Mouse (Mus musculus): ENCODE results near the gene Itgb1. TPM values are rescaled to one million over a fixed set of nuclear protein-coding genes. Genes with fewer than 3 reads are reported as not detected.

Gene Itgb1
- total RNA-seq, 2 experiments from 2014 or later = 177 to 199 TPM

DNA sequence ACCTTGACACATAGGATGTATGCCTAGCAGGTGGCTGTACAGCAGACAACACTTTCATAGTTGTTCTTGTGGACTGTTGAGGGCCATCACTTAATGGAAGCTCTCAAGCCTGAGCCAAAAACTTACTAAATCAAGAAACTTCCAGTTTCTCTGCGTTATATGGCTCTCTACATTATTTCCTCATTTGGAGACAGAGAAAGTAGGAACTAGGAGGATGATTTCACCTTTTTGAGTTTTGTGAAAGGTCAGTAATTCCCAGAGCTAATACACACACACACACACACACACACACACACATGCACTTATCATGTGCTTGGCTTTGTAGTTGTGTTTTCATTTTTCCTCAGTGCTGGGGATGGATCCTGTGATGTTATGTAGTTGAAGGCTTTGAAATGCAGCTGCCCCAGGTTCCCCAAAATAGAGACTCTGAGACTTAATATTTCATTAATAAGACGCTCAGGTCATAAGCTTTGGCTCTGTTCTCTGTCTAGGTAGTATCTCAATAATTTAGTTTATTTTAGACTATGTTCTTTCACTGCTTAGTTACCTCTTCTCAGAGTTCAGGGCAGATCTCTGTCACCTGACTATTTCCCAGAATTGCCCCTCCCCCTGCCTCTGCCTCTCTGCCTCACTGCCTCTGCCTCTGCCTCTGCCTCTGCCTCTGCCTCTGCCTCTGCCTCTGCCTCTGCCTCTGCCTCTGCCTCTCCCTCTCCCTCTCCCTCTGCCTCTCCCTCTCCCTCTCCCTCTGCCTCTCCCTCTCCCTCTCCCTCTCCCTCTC lies 4.7 kb upstream of the Itgb1 start:
- DNase-seq = no peak

DNA sequence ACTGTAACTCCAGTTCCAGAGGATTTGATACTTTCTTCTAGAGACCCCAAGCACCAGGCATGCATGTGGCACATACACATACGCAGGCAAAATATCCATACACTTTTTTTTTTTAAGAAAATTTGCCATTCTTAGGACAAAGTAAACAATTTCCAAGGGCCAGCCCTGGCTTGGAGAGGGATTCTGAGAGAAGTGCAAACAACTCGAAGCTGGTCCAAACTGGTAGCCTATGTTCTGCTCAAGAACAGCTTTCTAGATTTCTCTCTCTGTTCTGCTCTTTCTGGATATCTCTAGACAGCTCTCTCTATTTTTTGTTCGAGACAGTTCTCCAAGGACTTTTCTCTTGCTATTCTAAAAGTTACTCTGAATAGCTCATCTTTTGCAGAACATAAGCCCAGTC lies 3.5 kb upstream of the Itgb1 start:
- no peak for DNase-seq

DNA sequence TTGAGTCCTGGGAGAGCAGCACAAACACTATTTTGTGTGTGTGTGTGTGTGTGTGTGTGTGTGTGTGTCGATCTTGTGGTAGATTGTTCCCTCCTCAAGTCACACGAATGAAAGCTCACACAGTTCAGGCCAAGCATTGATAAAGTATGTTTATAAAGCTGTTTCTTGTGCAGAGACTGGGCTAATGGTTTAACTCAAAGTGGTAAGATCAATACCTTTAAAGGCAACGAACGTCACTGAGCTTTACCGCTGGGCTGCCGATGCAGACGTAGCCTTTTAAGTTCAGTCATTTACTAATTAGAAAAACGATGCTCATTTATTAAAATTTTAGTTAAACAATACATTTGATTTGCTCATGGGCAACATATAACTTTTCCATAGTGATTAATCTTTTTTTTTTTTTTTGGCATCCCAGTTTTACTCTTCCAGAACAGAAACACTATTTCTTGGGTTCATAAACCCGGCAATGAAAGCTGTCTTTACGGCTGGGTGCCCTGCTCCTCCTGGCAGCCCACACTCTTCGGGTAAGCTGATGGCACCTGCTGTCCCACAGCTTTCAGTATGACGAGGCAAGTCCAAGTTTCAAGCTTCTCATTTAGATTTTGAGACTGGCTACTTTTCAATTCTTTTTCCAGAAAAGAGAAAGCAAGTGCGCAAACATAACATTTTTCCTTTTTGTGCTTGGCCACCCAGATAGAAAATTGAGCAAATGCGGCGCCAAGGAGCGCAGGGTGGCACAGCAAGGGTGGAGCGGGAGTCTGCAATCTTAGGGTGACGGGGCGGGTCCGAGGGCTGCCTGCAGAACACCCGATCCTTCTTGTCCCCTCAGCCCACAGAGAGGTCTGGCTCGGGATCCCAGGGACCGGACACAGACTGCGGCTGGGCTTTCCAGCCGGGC lies 596 bp upstream of the Itgb1 start:
- DNase-seq = peak; percentile 19

DNA sequence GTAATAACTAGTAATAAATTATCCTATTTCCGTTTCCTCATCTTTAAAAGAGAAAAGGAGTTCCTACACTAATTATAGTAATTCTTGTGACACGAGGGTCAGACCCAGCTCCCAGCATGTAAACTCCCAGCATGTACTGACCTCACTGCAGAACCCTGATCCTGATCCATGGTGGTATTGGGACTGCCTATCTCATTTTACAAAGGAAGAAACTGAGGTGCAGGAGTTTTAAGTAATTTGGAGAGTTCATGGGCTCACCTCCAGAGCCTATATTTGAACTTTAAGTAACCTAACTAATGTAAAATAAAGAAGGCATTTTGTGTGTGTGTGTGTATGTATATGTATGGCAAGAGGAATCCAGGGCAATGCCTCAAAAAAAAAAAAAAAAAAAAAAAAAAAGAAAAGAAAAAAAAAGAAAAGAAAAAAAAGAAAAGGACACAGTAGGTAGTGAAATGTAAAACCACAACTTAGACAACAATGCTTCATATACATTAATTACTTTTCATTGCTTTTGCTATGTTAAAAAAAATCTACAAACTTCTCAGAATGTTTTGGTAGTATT lies 1.1 kb downstream of the Itgb1 start:
- no peak for DNase-seq

DNA sequence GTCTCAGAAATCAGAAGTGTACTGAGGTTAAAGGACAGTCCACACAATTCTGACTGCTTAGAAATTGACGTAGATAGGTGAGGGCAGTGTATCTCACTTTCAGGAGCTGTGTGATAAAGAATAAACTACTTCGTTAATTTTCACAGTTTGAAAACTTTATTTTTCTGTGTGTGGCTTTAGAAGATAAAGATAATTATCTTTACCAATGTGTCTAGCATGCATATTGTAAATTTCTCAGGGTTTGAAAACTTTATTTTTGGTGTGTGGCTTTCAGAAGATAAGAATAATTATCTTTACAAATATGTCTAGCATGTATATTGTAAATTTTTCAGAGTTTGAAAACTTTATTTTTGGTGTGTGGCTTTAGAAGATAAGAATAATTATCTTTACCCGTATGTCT lies 3.2 kb downstream of the Itgb1 start:
- no peak for DNase-seq

DNA sequence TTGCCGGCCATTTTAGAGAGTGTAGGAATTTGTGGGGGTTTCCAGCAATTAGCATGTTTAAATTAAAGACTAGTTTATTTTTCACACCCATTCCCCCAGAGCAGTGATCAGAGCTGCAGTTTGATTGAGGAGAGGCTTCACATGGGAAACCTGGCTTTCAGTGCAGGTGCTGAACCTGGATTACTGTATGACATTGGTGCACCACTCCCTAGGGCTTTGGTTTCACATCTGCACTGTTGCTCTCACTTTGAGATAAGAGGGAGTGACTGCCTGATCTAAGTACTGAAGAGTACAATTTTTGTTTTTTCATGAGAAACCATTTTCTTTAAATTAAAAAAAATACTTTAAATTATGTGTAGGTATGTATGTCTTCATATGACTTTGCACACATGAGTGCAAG lies 4.6 kb downstream of the Itgb1 start:
- no peak for DNase-seq

DNA sequence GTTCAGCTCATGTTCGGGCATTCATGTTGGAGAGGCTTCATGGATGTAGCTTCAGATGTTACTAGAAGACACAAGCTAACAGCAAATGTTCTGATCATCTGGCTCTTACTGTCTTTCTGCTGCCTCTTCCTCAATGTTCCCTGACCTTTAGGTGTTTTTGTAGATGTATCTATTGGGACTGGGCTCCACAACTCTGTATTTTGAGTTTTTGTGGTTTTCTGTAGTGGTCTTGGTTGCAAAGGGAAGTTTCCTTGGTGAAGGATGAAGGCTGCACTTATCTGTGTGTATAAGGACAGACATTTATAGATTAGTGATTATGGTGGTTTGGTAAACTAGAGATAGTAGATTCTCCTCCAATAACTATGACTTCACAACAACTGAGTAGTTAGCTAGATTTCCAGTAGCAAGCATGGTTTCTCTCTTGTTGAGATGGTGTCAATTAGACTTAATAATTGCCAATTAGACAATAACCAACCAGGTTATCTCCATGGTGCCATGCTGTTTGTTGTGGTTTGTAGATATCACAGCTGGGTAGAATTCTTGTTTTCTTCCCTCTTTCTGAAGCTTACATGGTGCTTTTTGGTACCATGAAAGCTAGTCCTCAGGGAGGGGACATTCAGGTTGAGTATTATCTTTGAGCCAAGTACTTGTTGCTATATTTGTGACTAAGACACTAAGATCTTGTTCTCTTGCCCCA lies 11.4 kb downstream of the Itgb1 start:
- DNase-seq = no peak

DNA sequence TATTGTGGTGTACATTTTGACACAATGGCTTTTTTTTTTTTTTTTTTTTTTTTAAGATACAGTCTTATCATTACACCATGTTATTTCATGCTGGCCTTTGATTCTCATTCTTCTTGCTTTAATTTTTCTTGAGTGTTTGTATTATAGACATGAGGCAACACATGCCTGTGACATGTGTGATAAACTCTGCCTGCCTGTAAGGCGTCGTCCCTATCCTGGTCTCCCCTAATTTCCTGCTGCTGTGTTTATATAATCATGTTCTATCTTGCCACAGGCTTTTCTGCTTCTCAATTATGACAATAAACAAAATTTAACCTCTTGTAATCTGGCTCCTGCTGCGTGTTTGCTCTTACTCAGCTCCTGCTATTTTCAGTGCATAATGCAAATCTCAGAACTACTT lies 12.5 kb downstream of the Itgb1 start:
- DNase-seq = no peak

DNA sequence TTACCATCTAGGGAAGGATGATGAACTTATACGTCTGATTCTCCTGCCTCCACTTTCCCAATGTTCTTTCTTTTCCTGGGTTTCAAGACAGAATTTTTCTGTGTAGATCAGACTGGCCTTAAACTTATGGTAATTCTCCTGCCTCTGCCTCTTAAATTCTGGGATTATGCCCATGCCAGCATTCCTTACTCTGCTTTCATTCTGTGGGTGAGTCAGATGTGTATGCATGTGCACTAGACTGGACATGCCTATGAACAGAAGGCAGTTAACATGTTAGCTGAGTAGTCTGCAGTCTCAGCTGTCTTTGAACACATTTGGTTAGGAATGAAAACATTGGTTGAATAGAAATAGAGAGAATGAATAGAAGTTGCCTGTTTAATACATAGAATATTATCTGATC lies 18.9 kb downstream of the Itgb1 start:
- DNase-seq = no peak

DNA sequence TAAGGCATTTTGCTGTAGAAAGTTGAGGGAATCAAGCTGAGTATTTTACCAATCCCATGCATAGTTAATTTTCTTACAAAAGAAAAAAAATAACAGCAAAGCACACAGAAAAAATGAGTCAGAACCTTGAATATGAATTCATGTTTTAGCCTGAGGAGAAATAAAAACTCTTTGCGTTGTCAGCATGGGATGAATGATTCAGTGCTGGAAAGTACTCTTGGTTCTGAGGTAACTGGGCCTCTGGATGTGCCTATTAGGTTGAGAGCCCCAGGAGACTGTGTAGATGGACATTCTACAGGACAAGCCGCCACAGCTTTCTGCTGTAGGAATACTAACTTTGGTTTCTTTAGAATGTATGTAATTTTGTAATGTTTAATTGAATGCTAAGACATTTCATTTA lies 19.4 kb downstream of the Itgb1 start:
- DNase-seq = no peak

DNA sequence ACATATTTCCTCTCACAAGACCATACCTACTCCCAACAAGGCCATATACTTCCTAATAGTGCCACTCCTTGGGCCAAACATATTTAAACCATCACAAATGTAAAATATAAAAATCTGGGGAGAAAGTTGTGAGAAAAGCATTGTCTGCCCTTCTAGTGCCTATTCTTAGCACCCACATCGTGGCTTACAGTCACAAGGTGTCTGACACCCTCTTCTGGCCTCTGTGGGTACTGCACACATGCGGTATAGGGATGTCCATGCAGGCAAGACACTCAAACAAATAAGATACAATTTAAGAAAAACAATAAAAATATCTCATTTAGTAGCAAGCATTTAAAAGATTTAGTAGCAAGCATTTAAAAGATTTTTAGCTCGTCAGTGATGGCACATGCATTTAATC lies 23.8 kb downstream of the Itgb1 start:
- peak; percentile 61 for DNase-seq

DNA sequence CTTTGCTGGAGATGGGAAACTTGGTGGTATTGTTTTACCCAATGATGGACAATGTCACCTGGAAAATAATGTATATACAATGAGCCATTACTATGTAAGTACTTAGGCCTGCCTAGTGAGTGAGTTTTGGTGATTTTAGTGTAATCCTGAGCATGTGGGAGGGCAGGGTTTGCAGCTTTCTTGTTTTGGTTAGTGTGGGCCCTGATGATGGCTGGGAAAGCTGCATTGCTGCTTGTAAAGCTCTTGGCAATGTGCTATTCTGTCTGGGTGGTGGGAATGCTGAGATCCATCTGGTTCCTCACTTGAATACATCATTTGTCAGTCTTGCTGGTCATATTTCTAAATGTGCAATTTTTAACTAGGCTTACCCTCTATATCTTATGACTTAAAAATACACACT lies 30.7 kb downstream of the Itgb1 start:
- no peak for DNase-seq

DNA sequence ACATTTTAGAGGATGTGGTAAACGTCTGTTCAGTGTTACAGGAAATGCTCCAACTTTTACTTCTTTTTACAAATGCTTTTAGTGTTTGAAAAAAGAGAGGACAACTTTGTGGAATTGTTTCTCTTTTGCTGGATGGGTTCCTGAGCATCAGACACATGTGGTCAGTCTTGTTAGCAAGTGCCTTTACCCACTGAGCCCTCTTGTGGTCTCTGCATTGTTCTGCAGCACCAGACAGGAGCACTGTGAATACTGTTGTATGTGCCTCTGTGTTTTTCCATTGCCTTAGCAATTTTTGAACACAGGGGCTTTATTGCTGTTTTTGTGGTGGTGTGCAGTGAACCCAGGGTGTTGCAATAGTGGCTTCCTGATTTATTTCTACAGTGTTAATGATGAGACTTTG lies 39.4 kb downstream of the Itgb1 start:
- DNase-seq = no peak

DNA sequence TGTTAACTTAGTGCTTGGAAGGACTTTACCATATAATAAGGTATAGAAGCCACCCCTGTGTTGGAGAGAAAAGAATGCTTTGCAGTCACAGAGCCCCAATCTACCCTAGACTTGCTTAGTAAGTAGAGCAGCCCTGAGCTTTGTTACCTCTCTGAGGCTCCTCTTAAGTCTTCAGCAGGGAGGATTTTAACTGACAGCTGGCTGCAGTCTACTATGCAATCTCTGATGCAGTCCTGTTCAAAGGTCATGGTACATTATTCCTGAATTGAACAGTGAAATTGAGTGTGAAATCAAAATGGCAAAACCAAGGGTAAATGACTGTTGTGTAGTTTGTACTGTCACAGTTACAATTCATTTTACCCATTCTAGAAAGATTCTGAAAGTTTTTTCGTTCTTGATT lies 41.8 kb downstream of the Itgb1 start:
- DNase-seq = no peak

DNA sequence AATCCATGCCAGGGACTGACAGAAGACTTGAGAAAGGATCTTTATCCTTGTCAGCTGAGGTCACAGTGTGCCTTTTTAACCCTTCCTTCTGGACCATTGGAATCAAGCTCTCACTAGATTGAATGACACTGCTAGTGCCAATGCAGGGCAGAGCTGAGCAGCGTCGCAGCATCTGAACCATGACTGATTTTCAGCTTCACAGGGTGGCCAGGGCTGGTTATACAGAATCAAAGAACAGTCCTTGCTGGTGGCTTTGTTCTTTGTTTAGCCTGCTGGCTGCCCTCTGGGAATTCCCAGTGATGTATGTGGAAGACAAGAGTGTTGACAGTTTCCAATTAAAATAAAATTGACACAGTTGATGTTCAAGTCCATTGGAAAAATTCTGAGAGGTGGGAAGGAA lies 46.8 kb downstream of the Itgb1 start:
- no peak for DNase-seq

DNA sequence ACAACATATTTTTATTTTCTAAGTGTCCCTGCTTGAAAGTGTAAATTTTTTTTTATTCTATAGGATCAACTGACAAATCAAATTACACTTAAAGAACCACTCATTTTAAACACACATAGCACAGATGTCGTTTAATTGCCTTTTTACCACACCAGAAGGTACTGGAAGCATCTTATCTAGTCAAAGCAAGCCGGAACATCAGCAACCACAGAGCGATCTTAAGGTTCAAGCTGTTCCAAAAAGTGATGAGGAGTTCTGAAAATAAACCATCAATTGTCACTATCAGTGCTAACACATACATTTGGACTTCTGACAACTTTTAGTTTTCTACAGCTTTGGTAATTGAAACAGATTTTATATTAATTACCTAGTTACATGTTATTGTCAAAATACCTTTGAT lies 48.7 kb downstream of the Itgb1 start:
- DNase-seq = no peak

DNA sequence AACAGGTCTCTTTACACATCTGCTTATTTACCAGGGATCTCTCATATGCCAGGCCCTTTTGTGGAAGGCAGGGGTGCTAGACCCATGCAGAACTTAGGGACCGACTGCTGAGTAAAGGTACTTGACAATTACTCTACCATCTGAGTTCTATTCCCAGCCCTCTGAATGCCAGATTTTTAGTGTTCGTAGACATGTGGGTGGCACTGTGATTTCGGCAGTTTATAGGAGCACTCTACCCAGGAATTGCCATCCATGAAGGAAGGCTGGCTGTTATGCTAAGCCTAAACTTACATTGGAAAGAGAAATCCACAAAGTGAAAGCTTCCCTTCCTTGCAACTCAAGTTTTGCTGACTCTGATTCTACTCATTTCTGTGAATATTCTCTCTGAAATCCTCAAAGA lies 50.2 kb downstream of the Itgb1 start:
- no peak for DNase-seq

Other genes with a start within 250 kb of the Itgb1 start
- not detected for gene Gm3952, start 113.0 kb downstream of the Itgb1 start, total RNA-seq (2021)